Mouse (Mus musculus) CH12.LX (cell line): ENCODE measurements around the gene Gpr55. TPM values are rescaled to one million over a fixed set of nuclear protein-coding genes. Genes with fewer than 3 reads are reported as not detected.

Experiments
- DNase-seq: peaks from one replicate; pipeline ENCODE4 v3.0.0-alpha.2; 2013; ENCODE audit errors: extremely low read depth
- H3K27ac ChIP-seq: 2 replicates; pipeline ENCODE4 v1.5.1; 2012; ENCODE audit warnings: low read depth, mild to moderate bottlenecking, control low read depth, moderate library complexity; ENCODE audit not compliant: insufficient read depth
- H3K27me3 ChIP-seq: replicated peaks from 2 replicates; pipeline ENCODE3; 2012; ENCODE audit warnings: inconsistent platforms
- H3K36me3 ChIP-seq, 2 experiments: replicated peaks in 1 of 2; 2 replicates each; pipeline versions ENCODE3 to v1.6.1; 2012; ENCODE audit warnings: inconsistent platforms in 1 of 2, low read length in 1 of 2, mild to moderate bottlenecking in 1 of 2, mixed read lengths in 1 of 2, moderate library complexity in 1 of 2; ENCODE audit not compliant: control insufficient read depth in 1 of 2, insufficient read depth in 1 of 2
- H3K4me1 ChIP-seq, 2 experiments: 2 replicates each; pipeline ENCODE4 v1.6.1; 2012; ENCODE audit warnings: inconsistent platforms in 1 of 2, moderate library complexity in 1 of 2; ENCODE audit not compliant: insufficient read depth in 2 of 2, control insufficient read depth in 1 of 2
- H3K4me2 ChIP-seq: 2 replicates; pipeline ENCODE4 v1.6.1; 2012; ENCODE audit warnings: low read depth, mild to moderate bottlenecking, control low read depth; ENCODE audit not compliant: poor library complexity, insufficient read depth, severe bottlenecking
- H3K4me3 ChIP-seq, 3 experiments: fragments of 150-350 bp in 1 of 3; sonication (generic) in 1 of 3; replicated peaks in 1 of 3; 2 replicates each; pipeline versions ENCODE3 to v1.5.1; 2011 to 2012; ENCODE audit warnings: low read depth in 2 of 3, low read length in 2 of 3, mild to moderate bottlenecking in 2 of 3, moderate library complexity in 2 of 3, control low read depth in 1 of 3, improper control_type of control experiment in 1 of 3, inconsistent platforms in 1 of 3, mixed read lengths in 1 of 3; ENCODE audit not compliant: poor library complexity in 1 of 3
- H3K79me2 ChIP-seq: replicated peaks from 2 replicates; pipeline ENCODE4 v1.6.1; 2012; ENCODE audit warnings: mild to moderate bottlenecking, moderate library complexity; ENCODE audit not compliant: control insufficient read depth, poor library complexity, insufficient read depth, severe bottlenecking; ENCODE audit errors: extremely low read depth
- H3K9ac ChIP-seq: 2 replicates; pipeline ENCODE4 v1.6.1; 2012; ENCODE audit warnings: low read depth, mild to moderate bottlenecking, control low read depth, moderate library complexity; ENCODE audit not compliant: insufficient read depth
- H3K9me3 ChIP-seq: replicated peaks from 2 replicates; pipeline ENCODE3; 2012; ENCODE audit warnings: low read length, inconsistent platforms, mixed read lengths
- BHLHE40 ChIP-seq: IDR thresholded peaks from 2 replicates; pipeline ENCODE4 v1.6.1; 2011; ENCODE audit warnings: mild to moderate bottlenecking, low read depth, low read length, improper control_type of control experiment
- CHD1 ChIP-seq: IDR thresholded peaks from 2 replicates; pipeline ENCODE4 v1.6.1; 2012; ENCODE audit warnings: low read depth, low read length, improper control_type of control experiment, inconsistent platforms
- CHD2 ChIP-seq: IDR thresholded peaks from 2 replicates; pipeline ENCODE4 v1.6.1; 2011; ENCODE audit warnings: low read length, improper control_type of control experiment
- CTCF ChIP-seq, 2 experiments: IDR thresholded peaks in 1 of 2; conservative IDR thresholded peaks in 1 of 2; 2 replicates each; pipeline ENCODE4 v1.5.1; 2011 to 2012; ENCODE audit warnings: low read depth in 2 of 2, low read length in 2 of 2, improper control_type of control experiment in 1 of 2, inconsistent platforms in 1 of 2, mild to moderate bottlenecking in 1 of 2, moderate library complexity in 1 of 2
- E2F4 ChIP-seq: IDR thresholded peaks from 2 replicates; pipeline ENCODE4 v1.6.1; 2011; ENCODE audit warnings: low read depth, low read length, improper control_type of control experiment; ENCODE audit not compliant: insufficient replicate concordance
- ELF1 ChIP-seq: IDR thresholded peaks from 2 replicates; pipeline ENCODE4 v1.6.1; 2014; ENCODE audit warnings: low read depth, mild to moderate bottlenecking, inconsistent platforms, low read length, improper control_type of control experiment
- HCFC1 ChIP-seq: IDR thresholded peaks from 2 replicates; pipeline ENCODE4 v1.6.1; 2012; ENCODE audit warnings: low read depth, mild to moderate bottlenecking, inconsistent platforms, low read length, improper control_type of control experiment
- MAFK ChIP-seq: IDR thresholded peaks from 2 replicates; pipeline ENCODE4 v1.6.1; 2011; ENCODE audit warnings: low read length, improper control_type of control experiment; ENCODE audit not compliant: insufficient replicate concordance
- MAZ ChIP-seq: IDR thresholded peaks from 2 replicates; pipeline ENCODE4 v1.6.1; 2012; ENCODE audit warnings: low read depth, mild to moderate bottlenecking, inconsistent platforms, low read length, improper control_type of control experiment, moderate library complexity
- MEF2A ChIP-seq: IDR thresholded peaks from 2 replicates; pipeline ENCODE4 v1.6.1; 2014; ENCODE audit warnings: low read depth, mild to moderate bottlenecking, inconsistent platforms, low read length, improper control_type of control experiment, borderline replicate concordance
- MYC ChIP-seq: IDR thresholded peaks from 2 replicates; pipeline ENCODE4 v1.6.1; 2011; ENCODE audit warnings: low read depth, mild to moderate bottlenecking, improper control_type of control experiment, low read length
- NRF1 ChIP-seq: IDR thresholded peaks from 2 replicates; pipeline ENCODE4 v1.6.1; 2014; ENCODE audit warnings: low read depth, mild to moderate bottlenecking, inconsistent platforms, low read length, improper control_type of control experiment, moderate library complexity
- PAX5 ChIP-seq: IDR thresholded peaks from 2 replicates; pipeline ENCODE4 v1.6.1; 2012; ENCODE audit warnings: low read length, inconsistent platforms, mixed read lengths
- POLR2AphosphoS2 ChIP-seq: IDR thresholded peaks from 2 replicates; pipeline ENCODE4 v1.6.1; 2011; ENCODE audit warnings: low read depth, low read length, improper control_type of control experiment
- RAD21 ChIP-seq: IDR thresholded peaks from 2 replicates; pipeline ENCODE4 v1.6.1; 2011; ENCODE audit warnings: low read depth, mild to moderate bottlenecking, low read length, improper control_type of control experiment, moderate library complexity
- SIN3A ChIP-seq: IDR thresholded peaks from 2 replicates; pipeline ENCODE4 v1.6.1; 2012; ENCODE audit warnings: low read length, improper control_type of control experiment, inconsistent platforms
- TBP ChIP-seq: conservative IDR thresholded peaks from 2 replicates; pipeline ENCODE4 v1.6.1; 2011; ENCODE audit warnings: low read depth, low read length, improper control_type of control experiment
- TCF12 ChIP-seq: IDR thresholded peaks from 2 replicates; pipeline ENCODE4 v1.6.1; 2014; ENCODE audit warnings: low read depth, mild to moderate bottlenecking, inconsistent platforms, low read length, improper control_type of control experiment
- USF1 ChIP-seq: IDR thresholded peaks from 2 replicates; pipeline ENCODE4 v1.6.1; 2014; ENCODE audit warnings: low read depth, mild to moderate bottlenecking, inconsistent platforms, low read length, improper control_type of control experiment
- ZC3H11A ChIP-seq: IDR thresholded peaks from 2 replicates; pipeline ENCODE4 v1.6.1; 2012; ENCODE audit warnings: low read depth, mild to moderate bottlenecking, inconsistent platforms, low read length, improper control_type of control experiment
- ZNF384 ChIP-seq: IDR thresholded peaks from 2 replicates; pipeline ENCODE4 v1.6.1; 2012; ENCODE audit warnings: low read depth, low read length, improper control_type of control experiment, inconsistent platforms
- dilution Hi-C: fragments of 300-500 bp; cut with MboI; formaldehyde crosslinking; loops from 2 replicates; pipeline ENCODE4 v1.14.3; 2020; ENCODE audit warnings: low sequenced_read_pairs; ENCODE audit not compliant: extremely low pct_unique_long_range_greater_than_20kb, extremely low pct_ligation_motif_present
- in situ Hi-C: fragments of 300-500 bp; cut with MboI; formaldehyde crosslinking; loops from 3 replicates; pipeline ENCODE4 v1.14.3; 2019; ENCODE audit warnings: low sequenced_read_pairs, low pct_ligation_motif_present, low pct_unique_long_range_greater_than_20kb, mixed read lengths
- polyA plus RNA-seq: library from polyadenylated mRNA; unstranded; fragments of >175 nt; gene quantifications from 2 replicates; pipeline ENCODE4 v1.2.1, GENCODE M21; 2012; ENCODE audit warnings: low read depth; ENCODE audit not compliant: insufficient read length
- total RNA-seq, 2 experiments: library from RNA; depleted of rRNA; stranded (reverse); fragments of 300-350 nt in 1 of 2; fragments of >200 nt in 1 of 2; gene quantifications; 2 replicates each; pipeline ENCODE4 v1.2.3; 2012 to 2014

Gene Gpr55
- total and polyA plus RNA-seq, 3 experiments: 16.4 to 24.3 (median 17.3) TPM

DNA sequence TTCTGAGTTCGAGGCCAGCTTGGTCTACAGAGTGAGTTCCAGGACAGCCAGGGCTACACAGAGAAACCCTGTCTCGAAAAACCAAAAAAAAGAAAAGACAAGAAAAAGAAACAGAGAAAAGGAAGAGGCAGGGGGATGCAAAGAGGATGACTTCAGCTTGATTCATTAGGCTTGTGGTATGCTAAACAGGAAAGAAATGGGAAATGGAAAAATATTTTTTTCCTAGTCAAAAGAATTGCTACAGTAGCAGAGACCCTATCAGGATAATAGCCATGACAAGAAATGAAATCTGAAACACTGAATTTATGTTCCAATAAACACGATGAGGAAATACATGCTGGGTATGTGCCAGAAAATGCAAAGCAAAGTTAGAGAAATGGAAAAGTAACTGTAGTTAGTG lies 5.7 kb downstream of the Gpr55 start (continued):
- TF ChIP-seq NRF1 (no peak), TBP (peak; percentile 47; the same call in 1 of the 2 replicates)

DNA sequence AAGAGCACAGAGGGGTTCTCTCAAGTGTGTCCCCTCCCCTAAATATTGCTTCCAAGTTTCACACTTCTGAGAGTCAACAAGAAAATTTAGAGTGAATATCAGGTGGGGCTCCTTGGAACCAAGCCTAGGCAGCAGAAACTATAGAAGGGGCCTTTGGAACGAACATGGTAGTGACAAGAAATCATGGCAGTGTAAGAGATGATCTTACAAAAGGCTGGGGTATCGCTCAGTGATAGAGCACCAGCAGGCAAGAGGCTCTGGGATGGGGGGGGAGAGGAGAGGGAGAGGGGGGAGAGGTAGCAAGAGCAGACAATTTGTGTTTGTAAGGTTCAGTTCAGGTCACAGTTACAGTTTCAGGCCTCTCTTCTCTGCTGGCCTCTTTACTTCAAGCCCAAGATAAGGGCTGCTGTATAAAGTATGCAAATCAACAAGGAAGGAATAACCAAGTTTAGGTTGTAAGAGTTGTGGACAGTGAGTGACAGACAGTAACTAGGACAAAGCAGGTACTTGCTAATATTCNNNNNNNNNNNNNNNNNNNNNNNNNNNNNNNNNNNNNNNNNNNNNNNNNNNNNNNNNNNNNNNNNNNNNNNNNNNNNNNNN lies 11.6 kb downstream of the Gpr55 start:
- in situ Hi-C loops (no loop called here), dilution Hi-C loops (no loop called here)
- no peak for TF ChIP-seq E2F4
- TF ChIP-seq MEF2A: peak; percentile 29; the same call in 1 of the 2 replicates
- TF ChIP-seq CHD2: no peak
- no peak for TF ChIP-seq MAFK
- no peak for TF ChIP-seq MYC
- TF ChIP-seq ZNF384: no peak
- 0 out of 2 replicates have a peak, but pooled peaks have one; percentile 56 for TF ChIP-seq CHD1
- no peak for TF ChIP-seq SIN3A
- no peak for TF ChIP-seq ELF1
- no peak for TF ChIP-seq USF1
- no peak for TF ChIP-seq BHLHE40
- TF ChIP-seq RAD21: no peak
- no peak for TF ChIP-seq POLR2AphosphoS2
- no peak for TF ChIP-seq ZC3H11A
- no peak for TF ChIP-seq CTCF (conservative IDR thresholded peaks at IDR 0.05 in 1 of 2, IDR thresholded peaks at IDR 0.05 in 1 of 2; ENCODE audit: low read depth in 2 of 2, low read length in 2 of 2)
- no peak for TF ChIP-seq MAZ
- TF ChIP-seq PAX5: no peak
- no peak for TF ChIP-seq HCFC1
- 0 out of 2 replicates have a peak, but pooled peaks have one; percentile 37 for TF ChIP-seq TBP
- TF ChIP-seq TCF12: no peak

More for the DNA sequence above, 11.6 kb downstream of the Gpr55 start:
- no peaks in the 10 kb centered on the region for H3K27me3 ChIP-seq
- peaks cover 16% of the 10 kb centered on the region for H3K9me3 ChIP-seq
- H3K4me1 ChIP-seq: peaks cover 4 to 43% of the 10 kb centered on the region in 2 experiments; a peak in 3 of 4 replicates
- H3K27ac ChIP-seq: peak overlapping the region; percentile 69; the same call in 1 of the 2 replicates
- H3K9ac ChIP-seq: peak overlapping the region; percentile 92; the same call in 1 of the 2 replicates
- H3K4me3 ChIP-seq: no peak overlapping the region
- DNase-seq: no peak
- peaks cover 30 to 54% of the 10 kb centered on the region in 2 experiments for H3K36me3 ChIP-seq
- peak overlapping the region; percentile 41 for H3K4me2 ChIP-seq
- H3K79me2 ChIP-seq: peaks cover 42% of the 10 kb centered on the region
